Mouse (Mus musculus): ENCODE data around the gene Fut1. TPM values are rescaled to one million over a fixed set of nuclear protein-coding genes. Genes with fewer than 3 reads are reported as not detected.

Fut1 gene
- polyA plus RNA-seq, 1 experiment = 3.9 TPM

GRCm38 (mm10) chr7:45597013-45597412 is 20.1 kb upstream of the Fut1 start:
- TF ChIP-seq POLR2A (IDR thresholded peaks at IDR 0.05; ENCODE audit: insufficient read depth, low read length) = no peak
- TF ChIP-seq CTCF (IDR thresholded peaks at IDR 0.05; ENCODE audit: low read depth, low read length) = no peak
- TF ChIP-seq EP300 (IDR thresholded peaks at IDR 0.05; ENCODE audit: insufficient read depth, low read depth, low read length) = no peak

GRCm38 (mm10) chr7:45597527-45597926 is 19.6 kb upstream of the Fut1 start:
- H3K9me3 ChIP-seq (replicated peaks; ENCODE audit: control insufficient read depth, insufficient read depth, low read length, poor library complexity, severe bottlenecking) = no peaks in the 10 kb centered on the region
- no peak overlapping the region for H3K4me3 ChIP-seq (ENCODE audit: low read depth, low read length)
- H3K4me1 ChIP-seq (ENCODE audit: control insufficient read depth, insufficient read depth, low read length) = peaks cover 3% of the 10 kb centered on the region
- no peaks in the 10 kb centered on the region for H3K27me3 ChIP-seq (ENCODE audit: control insufficient read depth, insufficient read depth, low read length, poor library complexity, severe bottlenecking)
- no peak overlapping the region for H3K27ac ChIP-seq (ENCODE audit: insufficient read depth, low read length)
- TF ChIP-seq EP300 (IDR thresholded peaks at IDR 0.05; ENCODE audit: insufficient read depth, low read depth, low read length) = no peak
- TF ChIP-seq CTCF (IDR thresholded peaks at IDR 0.05; ENCODE audit: low read depth, low read length) = no peak
- no peak for TF ChIP-seq POLR2A (IDR thresholded peaks at IDR 0.05; ENCODE audit: insufficient read depth, low read length)
- H3K36me3 ChIP-seq (ENCODE audit: control insufficient read depth, insufficient read depth, low read length, poor library complexity, severe bottlenecking) = no peaks in the 10 kb centered on the region
- H3K9ac ChIP-seq (ENCODE audit: low read depth, poor library complexity, severe bottlenecking) = no peak overlapping the region

More at GRCm38 (mm10) chr7:45597013-45597412, 20.1 kb upstream of the Fut1 start:
- Histone ChIP-seq H3K27ac (ENCODE audit: insufficient read depth, low read length) (no peak overlapping the region), H3K9me3 (replicated peaks; ENCODE audit: control insufficient read depth, insufficient read depth, low read length, poor library complexity, severe bottlenecking) (no peaks in the 10 kb centered on the region), H3K9ac (ENCODE audit: low read depth, poor library complexity, severe bottlenecking) (no peak overlapping the region), H3K4me1 (ENCODE audit: control insufficient read depth, insufficient read depth, low read length) (peaks cover 3% of the 10 kb centered on the region), H3K36me3 (ENCODE audit: control insufficient read depth, insufficient read depth, low read length, poor library complexity, severe bottlenecking) (no peaks in the 10 kb centered on the region), H3K4me3 (ENCODE audit: low read depth, low read length) (no peak overlapping the region), H3K27me3 (ENCODE audit: control insufficient read depth, insufficient read depth, low read length, poor library complexity, severe bottlenecking) (no peaks in the 10 kb centered on the region)

- no peak overlapping the region for H3K4me3 ChIP-seq (ENCODE audit: low read depth, low read length)
- no peak overlapping the region for H3K9ac ChIP-seq (ENCODE audit: low read depth, poor library complexity, severe bottlenecking)
- H3K4me1 ChIP-seq (ENCODE audit: control insufficient read depth, insufficient read depth, low read length) = peaks cover 3% of the 10 kb centered on the region
- peak; percentile 56; the same call in 1 of the 2 replicates for TF ChIP-seq EP300 (IDR thresholded peaks at IDR 0.05; ENCODE audit: insufficient read depth, low read depth, low read length)
- TF ChIP-seq POLR2A (IDR thresholded peaks at IDR 0.05; ENCODE audit: insufficient read depth, low read length) = no peak
- H3K27me3 ChIP-seq (ENCODE audit: control insufficient read depth, insufficient read depth, low read length, poor library complexity, severe bottlenecking) = no peaks in the 10 kb centered on the region
- H3K27ac ChIP-seq (ENCODE audit: insufficient read depth, low read length) = peak overlapping the region; percentile 47
- no peaks in the 10 kb centered on the region for H3K36me3 ChIP-seq (ENCODE audit: control insufficient read depth, insufficient read depth, low read length, poor library complexity, severe bottlenecking)
- H3K9me3 ChIP-seq (replicated peaks; ENCODE audit: control insufficient read depth, insufficient read depth, low read length, poor library complexity, severe bottlenecking) = no peaks in the 10 kb centered on the region
Measured at GRCm38 (mm10) chr7:45598960-45599879, 17.9 kb upstream of the Fut1 start.

- Histone ChIP-seq H3K9ac (ENCODE audit: low read depth, poor library complexity, severe bottlenecking) (no peak overlapping the region), H3K27me3 (ENCODE audit: control insufficient read depth, insufficient read depth, low read length, poor library complexity, severe bottlenecking) (no peaks in the 10 kb centered on the region)
- TF ChIP-seq CTCF (IDR thresholded peaks at IDR 0.05; ENCODE audit: low read depth, low read length) = no peak
- no peak for TF ChIP-seq POLR2A (IDR thresholded peaks at IDR 0.05; ENCODE audit: insufficient read depth, low read length)
- TF ChIP-seq EP300 (IDR thresholded peaks at IDR 0.05; ENCODE audit: insufficient read depth, low read depth, low read length) = no peak
Measured at GRCm38 (mm10) chr7:45605704-45606289, 11.3 kb upstream of the Fut1 start.

GRCm38 (mm10) chr7:45609511-45609910 is 7.6 kb upstream of the Fut1 start:
- Histone ChIP-seq H3K27me3 (ENCODE audit: control insufficient read depth, insufficient read depth, low read length, poor library complexity, severe bottlenecking) (no peaks in the 10 kb centered on the region), H3K36me3 (ENCODE audit: control insufficient read depth, insufficient read depth, low read length, poor library complexity, severe bottlenecking) (no peaks in the 10 kb centered on the region), H3K4me1 (ENCODE audit: control insufficient read depth, insufficient read depth, low read length) (no peaks in the 10 kb centered on the region), H3K9me3 (replicated peaks; ENCODE audit: control insufficient read depth, insufficient read depth, low read length, poor library complexity, severe bottlenecking) (no peaks in the 10 kb centered on the region), H3K27ac (ENCODE audit: insufficient read depth, low read length) (no peak overlapping the region), H3K4me3 (ENCODE audit: low read depth, low read length) (no peak overlapping the region), H3K9ac (ENCODE audit: low read depth, poor library complexity, severe bottlenecking) (no peak overlapping the region)
- TF ChIP-seq CTCF (IDR thresholded peaks at IDR 0.05; ENCODE audit: low read depth, low read length) = no peak
- no peak for TF ChIP-seq EP300 (IDR thresholded peaks at IDR 0.05; ENCODE audit: insufficient read depth, low read depth, low read length)
- no peak for TF ChIP-seq POLR2A (IDR thresholded peaks at IDR 0.05; ENCODE audit: insufficient read depth, low read length)

More at GRCm38 (mm10) chr7:45605704-45606289, 11.3 kb upstream of the Fut1 start:
- Histone ChIP-seq H3K36me3 (ENCODE audit: control insufficient read depth, insufficient read depth, low read length, poor library complexity, severe bottlenecking) (no peaks in the 10 kb centered on the region), H3K27ac (ENCODE audit: insufficient read depth, low read length) (no peak overlapping the region), H3K9me3 (replicated peaks; ENCODE audit: control insufficient read depth, insufficient read depth, low read length, poor library complexity, severe bottlenecking) (no peaks in the 10 kb centered on the region), H3K4me3 (ENCODE audit: low read depth, low read length) (no peak overlapping the region), H3K4me1 (ENCODE audit: control insufficient read depth, insufficient read depth, low read length) (no peaks in the 10 kb centered on the region)

- Histone ChIP-seq H3K4me1 (ENCODE audit: control insufficient read depth, insufficient read depth, low read length) (peaks cover 4% of the 10 kb centered on the region), H3K9me3 (replicated peaks; ENCODE audit: control insufficient read depth, insufficient read depth, low read length, poor library complexity, severe bottlenecking) (no peaks in the 10 kb centered on the region), H3K27me3 (ENCODE audit: control insufficient read depth, insufficient read depth, low read length, poor library complexity, severe bottlenecking) (no peaks in the 10 kb centered on the region), H3K4me3 (ENCODE audit: low read depth, low read length) (no peak overlapping the region), H3K36me3 (ENCODE audit: control insufficient read depth, insufficient read depth, low read length, poor library complexity, severe bottlenecking) (no peaks in the 10 kb centered on the region), H3K27ac (ENCODE audit: insufficient read depth, low read length) (peak overlapping the region; percentile 33), H3K9ac (ENCODE audit: low read depth, poor library complexity, severe bottlenecking) (0 out of 2 replicates have a peak overlapping the region, but pooled peaks have one; percentile 19)
- TF ChIP-seq CTCF (IDR thresholded peaks at IDR 0.05; ENCODE audit: low read depth, low read length) = no peak
- peak; percentile 81; the same call in 1 of the 2 replicates for TF ChIP-seq EP300 (IDR thresholded peaks at IDR 0.05; ENCODE audit: insufficient read depth, low read depth, low read length)
Measured at GRCm38 (mm10) chr7:45616277-45616676, 812 bp upstream of the Fut1 start.

Measured in ES-Bruce4 (cell line).